Mouse (Mus musculus) liver, adult (tissue): Measurements from ENCODE around the gene Atp13a3.

Experiments
- GATA4 ChIP-seq: IDR thresholded peaks from 2 replicates; pipeline ENCODE4 v1.6.1; 2014; ENCODE audit warnings: mild to moderate bottlenecking, low read length; ENCODE audit not compliant: insufficient replicate concordance

Gene Atp13a3

GRCm38 (mm10) chr16:30271941-30272595, 133.7 kb downstream of the Atp13a3 start:
- no peak for TF ChIP-seq GATA4

GRCm38 (mm10) chr16:30271223-30271761, 134.5 kb downstream of the Atp13a3 start:
- no peak for TF ChIP-seq GATA4

GRCm38 (mm10) chr16:30267359-30267758, 138.4 kb downstream of the Atp13a3 start, which contains the start of gene Cpn2:
Cpn2 (minus strand) TSS chr16:30267499.
- no peak for TF ChIP-seq GATA4

- TF ChIP-seq GATA4, result no peak
Observed at GRCm38 (mm10) chr16:30266561-30266960, 139.2 kb downstream of the Atp13a3 start.

GRCm38 (mm10) chr16:30265611-30266010, 140.2 kb downstream of the Atp13a3 start:
- TF ChIP-seq GATA4, result no peak

GRCm38 (mm10) chr16:30263156-30263555, 142.6 kb downstream of the Atp13a3 start:
- TF ChIP-seq GATA4, result no peak

- no peak for TF ChIP-seq GATA4
Observed at GRCm38 (mm10) chr16:30262664-30263063, 143.1 kb downstream of the Atp13a3 start.
